Mouse (Mus musculus): ENCODE data around the gene Tmem270.

Gene Tmem270

GRCm38 (mm10) chr5:134929988-134930387, 23.5 kb upstream of the Tmem270 start:
- no peak for ATAC-seq (ENCODE audit: low TSS enrichment)

- no peak for ATAC-seq (ENCODE audit: low TSS enrichment)
Measured at GRCm38 (mm10) chr5:134926726-134927125, 20.2 kb upstream of the Tmem270 start.

DNA sequence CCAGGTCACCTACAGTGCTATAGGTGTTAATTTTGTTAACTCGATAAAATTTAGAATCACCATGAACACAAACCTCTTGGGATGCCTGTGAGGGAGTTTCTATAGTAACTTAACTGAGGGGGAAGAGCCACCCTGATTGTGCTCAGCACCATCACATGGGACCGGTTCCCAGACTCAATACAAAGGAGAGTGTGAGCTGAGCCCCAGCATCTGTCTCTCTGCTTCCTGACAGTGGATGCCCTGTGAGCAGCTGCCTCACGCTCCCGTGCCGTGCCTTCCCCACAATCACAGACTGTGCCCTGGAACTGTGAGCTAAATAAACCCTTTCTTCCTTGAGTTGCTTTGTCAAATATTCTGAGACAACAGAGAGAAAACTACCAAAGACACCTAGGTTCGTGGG, 16.6 kb upstream of the Tmem270 start:
- no peak for ATAC-seq (ENCODE audit: low TSS enrichment)

DNA sequence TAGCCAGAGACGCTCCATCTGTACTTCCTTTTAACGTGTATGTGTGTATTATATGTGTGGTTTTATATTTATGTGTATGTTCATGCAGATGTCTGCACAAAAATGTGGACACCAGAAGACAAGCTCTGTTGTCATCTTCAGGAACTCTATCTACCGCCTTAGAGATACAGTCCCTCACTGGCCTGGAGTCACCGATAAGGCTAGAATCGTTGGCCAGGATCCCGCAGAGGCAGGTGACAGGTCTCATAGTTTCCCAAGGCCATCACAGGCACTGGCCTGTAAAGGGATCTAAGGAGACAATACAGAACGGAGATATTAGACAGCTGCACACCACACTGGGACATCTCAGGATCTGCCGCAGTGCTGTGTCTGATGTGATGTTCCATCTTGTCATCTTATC, 14.6 kb upstream of the Tmem270 start:
- no peak for ATAC-seq (ENCODE audit: low TSS enrichment)

- no peak for ATAC-seq (ENCODE audit: low TSS enrichment)
Measured at GRCm38 (mm10) chr5:134920106-134920687, 13.7 kb upstream of the Tmem270 start.

- ATAC-seq (ENCODE audit: low TSS enrichment): no peak
Measured at GRCm38 (mm10) chr5:134919097-134919496, 12.6 kb upstream of the Tmem270 start.

GRCm38 (mm10) chr5:134918071-134918832, 11.7 kb upstream of the Tmem270 start:
- ATAC-seq (ENCODE audit: low TSS enrichment): no peak

- no peak for ATAC-seq (ENCODE audit: low TSS enrichment)
Measured at GRCm38 (mm10) chr5:134915311-134915710, 8.8 kb upstream of the Tmem270 start, which contains the start of gene Cldn13. TSS of gene Cldn13 (minus strand) at chr5:134915526.

GRCm38 (mm10) chr5:134914510-134914909, 8.0 kb upstream of the Tmem270 start:
- no peak for ATAC-seq (ENCODE audit: low TSS enrichment)

DNA sequence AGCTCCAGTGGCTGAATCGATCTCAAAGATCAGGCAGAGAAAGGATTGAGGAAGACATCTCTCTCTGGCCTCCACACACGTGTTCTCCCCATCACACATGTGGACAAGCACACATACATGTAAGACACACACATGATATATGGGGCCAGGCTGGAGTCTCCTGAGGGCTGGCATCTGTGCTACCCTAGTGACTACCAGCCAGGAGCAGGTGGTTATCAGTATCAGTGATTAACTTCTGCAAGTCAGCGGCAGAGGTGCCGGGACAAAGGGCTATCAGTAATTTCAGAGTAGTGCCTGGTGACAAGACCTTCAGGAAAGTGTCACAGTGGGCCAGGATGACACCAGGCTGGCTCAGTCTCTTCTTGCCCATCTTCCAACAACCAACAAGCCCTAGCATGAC, 7.2 kb upstream of the Tmem270 start:
- no peak for ATAC-seq (ENCODE audit: low TSS enrichment)

DNA sequence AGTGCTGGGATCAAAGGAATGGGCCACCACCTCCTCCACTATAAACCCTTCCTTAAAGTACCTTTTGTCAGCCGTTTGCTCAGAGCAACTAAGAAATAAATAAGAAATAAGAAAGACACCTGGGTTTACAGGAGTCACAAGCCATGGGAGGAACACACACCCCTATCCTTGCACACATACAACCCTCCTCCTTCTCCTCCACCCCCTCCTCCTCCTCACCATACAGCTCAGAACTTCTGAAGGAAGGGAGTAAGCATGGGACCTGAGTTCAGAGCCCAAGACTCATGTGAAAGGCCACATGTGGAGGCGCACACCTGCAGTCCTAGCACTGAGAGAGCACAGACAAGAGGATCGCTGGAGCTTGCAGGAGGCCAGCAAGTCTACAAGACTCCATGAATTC, 6.8 kb upstream of the Tmem270 start:
- ATAC-seq (ENCODE audit: low TSS enrichment): no peak

- no peak for ATAC-seq (ENCODE audit: low TSS enrichment)
Measured at GRCm38 (mm10) chr5:134911901-134912300, 5.4 kb upstream of the Tmem270 start.

GRCm38 (mm10) chr5:134907135-134907534, 602 bp upstream of the Tmem270 start:
- ATAC-seq (ENCODE audit: low TSS enrichment): peak; percentile 90

DNA sequence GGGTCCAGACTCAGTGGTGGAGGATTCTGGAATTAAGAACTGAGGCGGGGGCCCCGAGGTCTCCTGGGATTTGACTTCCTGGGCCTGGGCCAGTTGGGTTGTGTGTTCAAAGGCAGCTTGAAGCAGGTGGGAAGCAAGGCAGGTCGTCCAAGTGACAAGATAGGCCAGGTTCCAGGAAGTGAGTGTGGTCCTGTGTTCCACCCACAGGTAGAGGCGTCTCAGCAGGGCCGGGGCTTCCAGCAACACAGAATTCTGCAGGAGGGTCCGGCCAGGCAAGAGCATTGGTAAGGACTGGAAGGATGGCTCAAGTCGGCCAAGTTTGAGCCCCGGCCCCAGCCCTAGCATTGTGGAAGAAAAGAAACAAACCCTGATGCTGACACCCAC, 4.9 kb downstream of the Tmem270 start:
- no peak for ATAC-seq (ENCODE audit: low TSS enrichment)

GRCm38 (mm10) chr5:134901012-134901643, 5.4 kb downstream of the Tmem270 start:
- no peak; the same call in 1 of the 2 replicates for ATAC-seq (ENCODE audit: low TSS enrichment)

DNA sequence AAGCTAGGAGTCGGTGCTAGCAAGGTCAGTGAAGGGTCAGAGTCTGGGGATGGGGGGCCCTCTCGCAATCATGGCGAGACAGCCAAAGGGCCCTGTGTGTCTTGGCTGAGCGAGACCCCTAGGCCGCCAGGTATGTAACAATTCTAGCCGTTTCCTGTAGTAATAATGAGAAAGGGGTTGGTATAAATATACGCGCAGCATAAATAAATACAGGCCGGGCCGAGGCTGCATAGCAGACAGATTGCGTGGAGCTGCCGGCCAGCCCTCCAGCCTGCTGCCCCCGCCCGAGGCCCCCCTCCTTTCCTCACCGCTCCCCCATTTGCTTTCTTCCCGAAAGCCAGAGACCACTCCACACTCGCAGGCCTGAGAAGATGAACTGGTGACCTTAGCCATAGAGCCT, 8.9 kb downstream of the Tmem270 start:
- ATAC-seq (ENCODE audit: low TSS enrichment): no peak

GRCm38 (mm10) chr5:134896965-134897364, 9.6 kb downstream of the Tmem270 start:
- no peak for ATAC-seq (ENCODE audit: low TSS enrichment)

- ATAC-seq (ENCODE audit: low TSS enrichment): no peak
Measured at GRCm38 (mm10) chr5:134895291-134895690, 11.2 kb downstream of the Tmem270 start.

GRCm38 (mm10) chr5:134892717-134893116, 13.8 kb downstream of the Tmem270 start:
- no peak for ATAC-seq (ENCODE audit: low TSS enrichment)

- no peak for ATAC-seq (ENCODE audit: low TSS enrichment)
Measured at GRCm38 (mm10) chr5:134891552-134891951, 15.0 kb downstream of the Tmem270 start.

- no peak for ATAC-seq (ENCODE audit: low TSS enrichment)
Measured at GRCm38 (mm10) chr5:134890601-134891054, 15.9 kb downstream of the Tmem270 start.

- no peak for ATAC-seq (ENCODE audit: low TSS enrichment)
Measured at GRCm38 (mm10) chr5:134888505-134888904, 18.0 kb downstream of the Tmem270 start.
